Mouse (Mus musculus) thymus, adult 2 months (tissue): Measurements from ENCODE around the gene Endog.

Experiments
- CTCF ChIP-seq: fragments of 200-500 bp; IDR thresholded peaks from 2 replicates; pipeline ENCODE4 v1.5.1; 2012; ENCODE audit warnings: mild to moderate bottlenecking, control low read depth, low read length, moderate library complexity, borderline replicate concordance; ENCODE audit not compliant: control insufficient read depth, poor library complexity, insufficient read depth; ENCODE audit errors: extremely low read depth
- POLR2A ChIP-seq: fragments of 200-500 bp; IDR thresholded peaks from 2 replicates; pipeline ENCODE4 v1.6.1; 2012; ENCODE audit warnings: mild to moderate bottlenecking, low read length, control low read depth, moderate library complexity; ENCODE audit not compliant: control insufficient read depth, poor library complexity, insufficient read depth; ENCODE audit errors: extremely low read depth

GRCm38 (mm10) chr2:30123729-30124471 is 47.4 kb upstream of the Endog start:
- TF ChIP-seq CTCF (no peak), POLR2A (no peak)
